Mouse (Mus musculus): ENCODE results near the gene Clec16a. TPM values are rescaled to one million over a fixed set of nuclear protein-coding genes. Genes with fewer than 3 reads are reported as not detected.
A peak's percentile ranks its signal among the peaks of the same experiment; 100 is the strongest.

Gene Clec16a
- polyA plus RNA-seq, 1 experiment from 2014 or later = 70.0 TPM

GRCm38 (mm10) chr16:10626116-10626515 lies 81.0 kb downstream of the Clec16a start:
- Histone ChIP-seq H3K4me3 (ENCODE audit: low read depth, low read length) (no peak overlapping the region), H3K27ac (ENCODE audit: low read length) (no peak overlapping the region), H3K4me2 (ENCODE audit: low read length) (no peak overlapping the region), H3K27me3 (ENCODE audit: control insufficient read depth, insufficient read depth, low read depth, low read length) (no peaks in the 10 kb centered on the region), H3K9me3 (replicated peaks; ENCODE audit: control insufficient read depth, low read length, poor library complexity, severe bottlenecking) (no peaks in the 10 kb centered on the region), H3K9ac (ENCODE audit: low read depth, low read length) (no peak overlapping the region), H3K36me3 (ENCODE audit: control insufficient read depth, insufficient read depth, low read length) (peaks cover 17% of the 10 kb centered on the region; the same call in 1 of the 2 replicates), H3K4me1 (ENCODE audit: control insufficient read depth, insufficient read depth, low read length) (no peaks in the 10 kb centered on the region)
- no peak for ATAC-seq
- 76% methylated on average over 1 of the region's 1 CpGs for WGBS

- Histone ChIP-seq H3K27ac (ENCODE audit: low read length) (no peak overlapping the region), H3K4me2 (ENCODE audit: low read length) (no peak overlapping the region), H3K4me1 (ENCODE audit: control insufficient read depth, insufficient read depth, low read length) (no peaks in the 10 kb centered on the region), H3K27me3 (ENCODE audit: control insufficient read depth, insufficient read depth, low read depth, low read length) (no peaks in the 10 kb centered on the region), H3K9me3 (replicated peaks; ENCODE audit: control insufficient read depth, low read length, poor library complexity, severe bottlenecking) (no peaks in the 10 kb centered on the region), H3K36me3 (ENCODE audit: control insufficient read depth, insufficient read depth, low read length) (peaks cover 17% of the 10 kb centered on the region; the same call in 1 of the 2 replicates), H3K9ac (ENCODE audit: low read depth, low read length) (no peak overlapping the region), H3K4me3 (ENCODE audit: low read depth, low read length) (no peak overlapping the region)
- WGBS = 94% methylated on average over 6 of the region's 6 CpGs
- ATAC-seq = no peak
These were observed 82.1 kb downstream of the Clec16a start for GRCm38 (mm10) chr16:10627136-10627668.

GRCm38 (mm10) chr16:10628030-10628555 lies 83.0 kb downstream of the Clec16a start:
- Histone ChIP-seq H3K27ac (ENCODE audit: low read length) (no peak overlapping the region), H3K4me3 (ENCODE audit: low read depth, low read length) (no peak overlapping the region), H3K27me3 (ENCODE audit: control insufficient read depth, insufficient read depth, low read depth, low read length) (no peaks in the 10 kb centered on the region), H3K36me3 (ENCODE audit: control insufficient read depth, insufficient read depth, low read length) (peaks cover 17% of the 10 kb centered on the region; the same call in 1 of the 2 replicates), H3K4me1 (ENCODE audit: control insufficient read depth, insufficient read depth, low read length) (no peaks in the 10 kb centered on the region), H3K4me2 (ENCODE audit: low read length) (no peak overlapping the region), H3K9me3 (replicated peaks; ENCODE audit: control insufficient read depth, low read length, poor library complexity, severe bottlenecking) (no peaks in the 10 kb centered on the region), H3K9ac (ENCODE audit: low read depth, low read length) (no peak overlapping the region)
- no peak for ATAC-seq
- WGBS = 82% methylated on average over 4 of the region's 4 CpGs

GRCm38 (mm10) chr16:10628960-10629359 lies 83.8 kb downstream of the Clec16a start:
- no peaks in the 10 kb centered on the region for H3K9me3 ChIP-seq (replicated peaks; ENCODE audit: control insufficient read depth, low read length, poor library complexity, severe bottlenecking)
- no peak overlapping the region for H3K4me3 ChIP-seq (ENCODE audit: low read depth, low read length)
- ATAC-seq = no peak
- no peak overlapping the region for H3K9ac ChIP-seq (ENCODE audit: low read depth, low read length)
- no peaks in the 10 kb centered on the region for H3K27me3 ChIP-seq (ENCODE audit: control insufficient read depth, insufficient read depth, low read depth, low read length)
- H3K36me3 ChIP-seq (ENCODE audit: control insufficient read depth, insufficient read depth, low read length) = peaks cover 17% of the 10 kb centered on the region; the same call in 1 of the 2 replicates
- H3K27ac ChIP-seq (ENCODE audit: low read length) = no peak overlapping the region
- no peaks in the 10 kb centered on the region for H3K4me1 ChIP-seq (ENCODE audit: control insufficient read depth, insufficient read depth, low read length)
- no peak overlapping the region for H3K4me2 ChIP-seq (ENCODE audit: low read length)
- WGBS = 66% methylated on average over 3 of the region's 3 CpGs

GRCm38 (mm10) chr16:10629361-10629760 lies 84.2 kb downstream of the Clec16a start:
- no peaks in the 10 kb centered on the region for H3K9me3 ChIP-seq (replicated peaks; ENCODE audit: control insufficient read depth, low read length, poor library complexity, severe bottlenecking)
- H3K4me1 ChIP-seq (ENCODE audit: control insufficient read depth, insufficient read depth, low read length) = no peaks in the 10 kb centered on the region
- H3K4me2 ChIP-seq (ENCODE audit: low read length) = no peak overlapping the region
- 93% methylated on average over 3 of the region's 3 CpGs for WGBS
- ATAC-seq = no peak
- no peaks in the 10 kb centered on the region for H3K27me3 ChIP-seq (ENCODE audit: control insufficient read depth, insufficient read depth, low read depth, low read length)
- no peak overlapping the region for H3K4me3 ChIP-seq (ENCODE audit: low read depth, low read length)
- H3K27ac ChIP-seq (ENCODE audit: low read length) = no peak overlapping the region
- peaks cover 17% of the 10 kb centered on the region; the same call in 1 of the 2 replicates for H3K36me3 ChIP-seq (ENCODE audit: control insufficient read depth, insufficient read depth, low read length)
- H3K9ac ChIP-seq (ENCODE audit: low read depth, low read length) = no peak overlapping the region

- no peaks in the 10 kb centered on the region for H3K36me3 ChIP-seq (ENCODE audit: control insufficient read depth, insufficient read depth, low read length)
- 0 out of 2 replicates have a peak, but pooled peaks cover 2% of the 10 kb centered on the region for H3K4me1 ChIP-seq (ENCODE audit: control insufficient read depth, insufficient read depth, low read length)
- H3K4me2 ChIP-seq (ENCODE audit: low read length) = no peak overlapping the region
- no peak overlapping the region for H3K4me3 ChIP-seq (ENCODE audit: low read depth, low read length)
- H3K9ac ChIP-seq (ENCODE audit: low read depth, low read length) = no peak overlapping the region
- ATAC-seq = no peak
- WGBS = 89% methylated on average over 3 of the region's 3 CpGs
- H3K27ac ChIP-seq (ENCODE audit: low read length) = no peak overlapping the region
- H3K27me3 ChIP-seq (ENCODE audit: control insufficient read depth, insufficient read depth, low read depth, low read length) = no peaks in the 10 kb centered on the region
- no peaks in the 10 kb centered on the region for H3K9me3 ChIP-seq (replicated peaks; ENCODE audit: control insufficient read depth, low read length, poor library complexity, severe bottlenecking)
These were observed 89.8 kb downstream of the Clec16a start for GRCm38 (mm10) chr16:10634940-10635339.

GRCm38 (mm10) chr16:10637898-10638297 lies 92.8 kb downstream of the Clec16a start:
- Histone ChIP-seq H3K27ac (ENCODE audit: low read length) (no peak overlapping the region), H3K9me3 (replicated peaks; ENCODE audit: control insufficient read depth, low read length, poor library complexity, severe bottlenecking) (no peaks in the 10 kb centered on the region), H3K4me3 (ENCODE audit: low read depth, low read length) (no peak overlapping the region), H3K4me1 (ENCODE audit: control insufficient read depth, insufficient read depth, low read length) (0 out of 2 replicates have a peak, but pooled peaks cover 2% of the 10 kb centered on the region), H3K4me2 (ENCODE audit: low read length) (no peak overlapping the region), H3K27me3 (ENCODE audit: control insufficient read depth, insufficient read depth, low read depth, low read length) (no peaks in the 10 kb centered on the region), H3K9ac (ENCODE audit: low read depth, low read length) (no peak overlapping the region), H3K36me3 (ENCODE audit: control insufficient read depth, insufficient read depth, low read length) (no peaks in the 10 kb centered on the region)
- WGBS = 75% methylated on average over 3 of the region's 3 CpGs
- no peak for ATAC-seq

GRCm38 (mm10) chr16:10639111-10639889 lies 94.2 kb downstream of the Clec16a start:
- H3K9ac ChIP-seq (ENCODE audit: low read depth, low read length) = no peak overlapping the region
- H3K4me1 ChIP-seq (ENCODE audit: control insufficient read depth, insufficient read depth, low read length) = 0 out of 2 replicates have a peak, but pooled peaks cover 2% of the 10 kb centered on the region
- 0 out of 2 replicates have a peak, but pooled peaks have one; percentile 36 for ATAC-seq
- no peak overlapping the region for H3K4me2 ChIP-seq (ENCODE audit: low read length)
- H3K36me3 ChIP-seq (ENCODE audit: control insufficient read depth, insufficient read depth, low read length) = no peaks in the 10 kb centered on the region
- H3K27me3 ChIP-seq (ENCODE audit: control insufficient read depth, insufficient read depth, low read depth, low read length) = no peaks in the 10 kb centered on the region
- no peak overlapping the region for H3K27ac ChIP-seq (ENCODE audit: low read length)
- H3K9me3 ChIP-seq (replicated peaks; ENCODE audit: control insufficient read depth, low read length, poor library complexity, severe bottlenecking) = no peaks in the 10 kb centered on the region
- WGBS = 83% methylated on average over 13 of the region's 13 CpGs
- no peak overlapping the region for H3K4me3 ChIP-seq (ENCODE audit: low read depth, low read length)

- no peaks in the 10 kb centered on the region for H3K36me3 ChIP-seq (ENCODE audit: control insufficient read depth, insufficient read depth, low read length)
- H3K27ac ChIP-seq (ENCODE audit: low read length) = no peak overlapping the region
- H3K9me3 ChIP-seq (replicated peaks; ENCODE audit: control insufficient read depth, low read length, poor library complexity, severe bottlenecking) = no peaks in the 10 kb centered on the region
- H3K4me3 ChIP-seq (ENCODE audit: low read depth, low read length) = no peak overlapping the region
- H3K4me2 ChIP-seq (ENCODE audit: low read length) = no peak overlapping the region
- ATAC-seq = peak; percentile 68
- no peaks in the 10 kb centered on the region for H3K27me3 ChIP-seq (ENCODE audit: control insufficient read depth, insufficient read depth, low read depth, low read length)
- 7% methylated on average over 5 of the region's 5 CpGs for WGBS
- H3K9ac ChIP-seq (ENCODE audit: low read depth, low read length) = no peak overlapping the region
- H3K4me1 ChIP-seq (ENCODE audit: control insufficient read depth, insufficient read depth, low read length) = 0 out of 2 replicates have a peak, but pooled peaks cover 2% of the 10 kb centered on the region
These were observed 94.9 kb downstream of the Clec16a start for GRCm38 (mm10) chr16:10640041-10640440.
